Mouse (Mus musculus): ENCODE measurements around the gene Rp9.

DNA sequence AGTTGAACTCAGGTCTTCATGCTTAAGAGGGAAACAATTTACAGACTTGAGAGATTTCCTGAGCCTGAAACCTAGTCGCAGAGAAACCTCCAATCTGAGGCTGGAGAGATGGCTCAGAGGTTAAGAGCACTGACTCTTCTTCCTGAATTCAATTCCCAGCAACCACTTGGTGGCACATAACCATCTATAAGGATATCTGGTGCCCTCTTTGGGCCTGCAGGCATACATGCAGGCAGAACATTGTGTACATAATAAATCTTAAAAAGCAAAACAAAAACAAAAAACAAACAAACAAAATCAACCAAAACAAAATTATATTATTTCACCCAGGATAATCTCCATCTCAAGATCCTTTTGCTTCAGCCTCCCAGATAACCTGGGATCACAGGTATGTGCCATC is 30.7 kb downstream of the Rp9 start:
- TF ChIP-seq CTCF (IDR thresholded peaks at IDR 0.05; ENCODE audit: low read depth) (0 out of 2 replicates have a peak, but pooled peaks have one; percentile 4), EP300 (IDR thresholded peaks at IDR 0.05; ENCODE audit: low read depth) (no peak)
